Mouse (Mus musculus): Measurements from ENCODE around the gene Gzmk.

- TF ChIP-seq FLI1 (IDR thresholded peaks at IDR 0.05; ENCODE audit: low read length) (no peak), GATA1 (IDR thresholded peaks at IDR 0.05; ENCODE audit: borderline replicate concordance, low read length) (no peak)
Observed at GRCm38 (mm10) chr13:113183720-113184119, 42.0 kb downstream of the Gzmk start.

Data from megakaryocyte, embryonic 14.5 days (primary cell).